Mouse (Mus musculus): ENCODE measurements around the gene Bcan. TPM values are rescaled to one million over a fixed set of nuclear protein-coding genes. Genes with fewer than 3 reads are reported as not detected.

Bcan gene
- polyA plus RNA-seq, 1 experiment from 2014 or later, result not detected

GRCm38 (mm10) chr3:87985505-87986320 lies 14.3 kb downstream of the Bcan start:
- H3K4me3 ChIP-seq (ENCODE audit: inconsistent target), result no peak overlapping the region
- H3K79me2 ChIP-seq (ENCODE audit: inconsistent target), result no peaks in the 10 kb centered on the region
- no peak overlapping the region for H3K27ac ChIP-seq
- H3K36me3 ChIP-seq (ENCODE audit: inconsistent target), result no peaks in the 10 kb centered on the region
- WGBS (ENCODE audit: missing documents), result 78% methylated on average over 12 of the region's 12 CpGs

GRCm38 (mm10) chr3:87984094-87984493 lies 15.9 kb downstream of the Bcan start:
- WGBS (ENCODE audit: missing documents), result 62% methylated on average over 3 of the region's 3 CpGs
- H3K79me2 ChIP-seq (ENCODE audit: inconsistent target), result no peaks in the 10 kb centered on the region
- no peaks in the 10 kb centered on the region for H3K36me3 ChIP-seq (ENCODE audit: inconsistent target)
- no peak overlapping the region for H3K27ac ChIP-seq
- H3K4me3 ChIP-seq (ENCODE audit: inconsistent target), result no peak overlapping the region

- no peaks in the 10 kb centered on the region for H3K79me2 ChIP-seq (ENCODE audit: inconsistent target)
These were observed 16.4 kb downstream of the Bcan start for GRCm38 (mm10) chr3:87983627-87984026.

GRCm38 (mm10) chr3:87982836-87983601 lies 17.0 kb downstream of the Bcan start:
- Histone ChIP-seq H3K27ac (peak overlapping the region; percentile 71), H3K36me3 (ENCODE audit: inconsistent target) (no peaks in the 10 kb centered on the region), H3K4me3 (ENCODE audit: inconsistent target) (no peak overlapping the region), H3K79me2 (ENCODE audit: inconsistent target) (no peaks in the 10 kb centered on the region)
- WGBS (ENCODE audit: missing documents), result 33% methylated on average over 13 of the region's 13 CpGs

More at GRCm38 (mm10) chr3:87983627-87984026, 16.4 kb downstream of the Bcan start:
- H3K4me3 ChIP-seq (ENCODE audit: inconsistent target), result no peak overlapping the region
- 90% methylated on average over 6 of the region's 6 CpGs for WGBS (ENCODE audit: missing documents)
- no peaks in the 10 kb centered on the region for H3K36me3 ChIP-seq (ENCODE audit: inconsistent target)
- peak overlapping the region; percentile 71; the same call in 1 of the 2 replicates for H3K27ac ChIP-seq

GRCm38 (mm10) chr3:87981894-87982835 lies 17.9 kb downstream of the Bcan start:
- no peak overlapping the region for H3K4me3 ChIP-seq (ENCODE audit: inconsistent target)
- no peaks in the 10 kb centered on the region for H3K36me3 ChIP-seq (ENCODE audit: inconsistent target)
- WGBS (ENCODE audit: missing documents), result 64% methylated on average over 12 of the region's 12 CpGs
- H3K27ac ChIP-seq, result peak overlapping the region; percentile 71
- no peaks in the 10 kb centered on the region for H3K79me2 ChIP-seq (ENCODE audit: inconsistent target)

- 96% methylated on average over 6 of the region's 6 CpGs for WGBS (ENCODE audit: missing documents)
- no peak overlapping the region for H3K27ac ChIP-seq
- no peaks in the 10 kb centered on the region for H3K36me3 ChIP-seq (ENCODE audit: inconsistent target)
- H3K4me3 ChIP-seq (ENCODE audit: inconsistent target), result no peak overlapping the region
- no peaks in the 10 kb centered on the region for H3K79me2 ChIP-seq (ENCODE audit: inconsistent target)
These were observed 18.7 kb downstream of the Bcan start for GRCm38 (mm10) chr3:87981214-87981760.

- no peaks in the 10 kb centered on the region for H3K79me2 ChIP-seq (ENCODE audit: inconsistent target)
- H3K4me3 ChIP-seq (ENCODE audit: inconsistent target), result no peak overlapping the region
- H3K36me3 ChIP-seq (ENCODE audit: inconsistent target), result no peaks in the 10 kb centered on the region
- 86% methylated on average over 5 of the region's 5 CpGs for WGBS (ENCODE audit: missing documents)
- no peak overlapping the region for H3K27ac ChIP-seq
These were observed 19.3 kb downstream of the Bcan start for GRCm38 (mm10) chr3:87980728-87981127.

GRCm38 (mm10) chr3:87980085-87980484 lies 19.9 kb downstream of the Bcan start:
- Histone ChIP-seq H3K27ac (no peak overlapping the region), H3K36me3 (ENCODE audit: inconsistent target) (no peaks in the 10 kb centered on the region), H3K79me2 (ENCODE audit: inconsistent target) (no peaks in the 10 kb centered on the region), H3K4me3 (ENCODE audit: inconsistent target) (no peak overlapping the region)
- 77% methylated on average over 3 of the region's 3 CpGs for WGBS (ENCODE audit: missing documents)

GRCm38 (mm10) chr3:87979493-87979892 lies 20.5 kb downstream of the Bcan start:
- no peak overlapping the region for H3K27ac ChIP-seq
- WGBS (ENCODE audit: missing documents), result 93% methylated on average over 5 of the region's 5 CpGs
- no peaks in the 10 kb centered on the region for H3K36me3 ChIP-seq (ENCODE audit: inconsistent target)
- no peak overlapping the region for H3K4me3 ChIP-seq (ENCODE audit: inconsistent target)
- H3K79me2 ChIP-seq (ENCODE audit: inconsistent target), result no peaks in the 10 kb centered on the region

GRCm38 (mm10) chr3:87974381-87974987 lies 25.5 kb downstream of the Bcan start:
- Histone ChIP-seq H3K79me2 (ENCODE audit: inconsistent target) (no peaks in the 10 kb centered on the region), H3K4me3 (ENCODE audit: inconsistent target) (no peak overlapping the region), H3K36me3 (ENCODE audit: inconsistent target) (no peaks in the 10 kb centered on the region), H3K27ac (no peak overlapping the region)
- WGBS (ENCODE audit: missing documents), result 93% methylated on average over 12 of the region's 12 CpGs

- Histone ChIP-seq H3K79me2 (ENCODE audit: inconsistent target) (no peaks in the 10 kb centered on the region), H3K4me3 (ENCODE audit: inconsistent target) (no peak overlapping the region), H3K27ac (no peak overlapping the region), H3K36me3 (ENCODE audit: inconsistent target) (no peaks in the 10 kb centered on the region)
- 90% methylated on average over 14 of the region's 14 CpGs for WGBS (ENCODE audit: missing documents)
These were observed 26.2 kb downstream of the Bcan start for GRCm38 (mm10) chr3:87973593-87974380.

GRCm38 (mm10) chr3:87972776-87973175 lies 27.3 kb downstream of the Bcan start:
- no peak overlapping the region for H3K27ac ChIP-seq

GRCm38 (mm10) chr3:87972203-87972664 lies 27.8 kb downstream of the Bcan start:
- Histone ChIP-seq H3K36me3 (ENCODE audit: inconsistent target) (no peaks in the 10 kb centered on the region), H3K79me2 (ENCODE audit: inconsistent target) (no peaks in the 10 kb centered on the region), H3K27ac (no peak overlapping the region), H3K4me3 (ENCODE audit: inconsistent target) (no peak overlapping the region)
- WGBS (ENCODE audit: missing documents), result 82% methylated on average over 6 of the region's 8 CpGs

More at GRCm38 (mm10) chr3:87972776-87973175, 27.3 kb downstream of the Bcan start:
- Histone ChIP-seq H3K79me2 (ENCODE audit: inconsistent target) (no peaks in the 10 kb centered on the region), H3K36me3 (ENCODE audit: inconsistent target) (no peaks in the 10 kb centered on the region), H3K4me3 (ENCODE audit: inconsistent target) (no peak overlapping the region)
- WGBS (ENCODE audit: missing documents), result 79% methylated on average over 5 of the region's 5 CpGs

Measured in macrophage (primary cell).